8 mouse cellular contexts compared by ENCODE assay signal in the genomic region with DNA sequence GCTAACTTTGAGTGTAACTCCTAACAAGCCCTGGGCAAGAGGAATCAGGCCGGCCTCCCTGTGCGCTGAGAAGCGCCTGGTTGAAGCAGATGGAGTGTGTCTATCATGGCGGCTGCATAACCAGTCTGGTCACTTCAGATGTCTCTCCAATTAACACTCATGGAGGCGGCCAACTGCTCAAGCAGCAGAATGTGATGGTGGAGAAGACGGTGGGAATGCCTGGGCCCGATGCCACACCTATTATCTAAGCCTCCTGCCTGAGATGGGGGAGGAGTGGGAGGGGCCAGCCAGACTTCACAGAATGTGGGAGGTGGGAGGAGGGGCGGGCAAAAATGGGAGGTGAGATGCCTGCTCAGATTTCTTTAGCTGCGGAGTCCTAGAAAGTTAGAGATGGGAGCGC.
DNase-seq lines count a peak whose midpoint lies in the region; ATAC-seq and TF ChIP-seq lines count a peak whose summit lies in the region.

No protein-coding gene starts in this region.

- H3K27me3 ChIP-seq in hindbrain, postnatal 0 days (ENCODE audit: insufficient read depth, low read length), result no peaks in the 10 kb centered on the region
- no peaks in the 10 kb centered on the region for H3K27me3 ChIP-seq in hindbrain, embryonic 10.5 days (ENCODE audit: insufficient read depth, poor library complexity, severe bottlenecking)
- no peaks in the 10 kb centered on the region for H3K27me3 ChIP-seq in embryonic facial prominence, embryonic 11.5 days (ENCODE audit: control insufficient read depth, insufficient read depth, low read length)
- H3K27me3 ChIP-seq in limb, embryonic 15.5 days, result no peaks in the 10 kb centered on the region
- no peaks in the 10 kb centered on the region for H3K27me3 ChIP-seq in midbrain, embryonic 15.5 days (replicated peaks)

- intact Hi-C loops in heart, postnatal 10 days (cut with DNase I), result no loop called here

- no peak for TF ChIP-seq CTCF in hindbrain, postnatal 0 days (IDR thresholded peaks at IDR 0.05; ENCODE audit: low read depth)

- WGBS in hindbrain, postnatal 0 days, result 47% methylated on average over 10 of the region's 10 CpGs
- 49% methylated on average over 10 of the region's 10 CpGs for WGBS in hindbrain, embryonic 10.5 days
- 47% methylated on average over 10 of the region's 10 CpGs for WGBS in embryonic facial prominence, embryonic 11.5 days
- 41% methylated on average over 10 of the region's 10 CpGs for WGBS in limb, embryonic 15.5 days
- WGBS in midbrain, embryonic 15.5 days, result 64% methylated on average over 10 of the region's 10 CpGs

- peak; percentile 74 for ATAC-seq in hindbrain, postnatal 0 days
- 0 out of 2 replicates have a peak, but pooled peaks have one; percentile 44 for ATAC-seq in embryonic facial prominence, embryonic 11.5 days (replicated peaks; ENCODE audit: insufficient number of reproducible peaks, low FRiP score, low TSS enrichment, low read depth)
- no peak for ATAC-seq in limb, embryonic 15.5 days (ENCODE audit: insufficient number of reproducible peaks, low FRiP score, low TSS enrichment, low read depth)
- no peak for ATAC-seq in midbrain, embryonic 15.5 days (replicated peaks)

- no peaks in the 10 kb centered on the region for H3K36me3 ChIP-seq in hindbrain, postnatal 0 days (ENCODE audit: insufficient read depth, low read length)
- no peaks in the 10 kb centered on the region for H3K36me3 ChIP-seq in hindbrain, embryonic 10.5 days
- H3K36me3 ChIP-seq in embryonic facial prominence, embryonic 11.5 days (replicated peaks; ENCODE audit: control insufficient read depth, insufficient read depth, low read depth, low read length), result no peaks in the 10 kb centered on the region
- no peaks in the 10 kb centered on the region for H3K36me3 ChIP-seq in limb, embryonic 15.5 days
- no peaks in the 10 kb centered on the region for H3K36me3 ChIP-seq in midbrain, embryonic 15.5 days (replicated peaks)

- H3K9ac ChIP-seq in hindbrain, postnatal 0 days (replicated peaks; ENCODE audit: low read length), result no peak overlapping the region
- H3K9ac ChIP-seq in embryonic facial prominence, embryonic 11.5 days (replicated peaks; ENCODE audit: low read length), result no peak overlapping the region
- no peak overlapping the region for H3K9ac ChIP-seq in limb, embryonic 15.5 days
- H3K9ac ChIP-seq in midbrain, embryonic 15.5 days, result no peak overlapping the region

- H3K4me3 ChIP-seq in hindbrain, postnatal 0 days (ENCODE audit: low read length), result no peak overlapping the region
- H3K4me3 ChIP-seq in hindbrain, embryonic 10.5 days, result no peak overlapping the region
- H3K4me3 ChIP-seq in embryonic facial prominence, embryonic 11.5 days (ENCODE audit: low read depth, low read length), result no peak overlapping the region
- H3K4me3 ChIP-seq in limb, embryonic 15.5 days, result no peak overlapping the region
- H3K4me3 ChIP-seq in midbrain, embryonic 15.5 days, result no peak overlapping the region

- peaks cover 11% of the 10 kb centered on the region; the same call in 1 of the 2 replicates for H3K4me1 ChIP-seq in hindbrain, postnatal 0 days (ENCODE audit: insufficient read depth, low read length)
- no peaks in the 10 kb centered on the region for H3K4me1 ChIP-seq in hindbrain, embryonic 10.5 days (replicated peaks)
- no peaks in the 10 kb centered on the region for H3K4me1 ChIP-seq in embryonic facial prominence, embryonic 11.5 days (ENCODE audit: control insufficient read depth, insufficient read depth, low read length)
- peaks cover 45% of the 10 kb centered on the region for H3K4me1 ChIP-seq in limb, embryonic 15.5 days
- H3K4me1 ChIP-seq in midbrain, embryonic 15.5 days, result no peaks in the 10 kb centered on the region

- peak; percentile 59 for DNase-seq in hindbrain, postnatal 0 days (ENCODE audit: low spot score)
- no peak for DNase-seq in hindbrain, embryonic 10.5 days (ENCODE audit: low spot score)
- peak; percentile 91 for DNase-seq in ES-CJ7 (ENCODE audit: low read depth, low spot score)
- DNase-seq in embryonic facial prominence, embryonic 11.5 days (ENCODE audit: low spot score), result peak; percentile 12
- no peak for DNase-seq in heart, postnatal 10 days
- no peak for DNase-seq in thymus, postnatal 0 days (ENCODE audit: low spot score)

- no peaks in the 10 kb centered on the region for H3K9me3 ChIP-seq in hindbrain, postnatal 0 days (ENCODE audit: low read length)
- H3K9me3 ChIP-seq in hindbrain, embryonic 10.5 days, result no peaks in the 10 kb centered on the region
- no peaks in the 10 kb centered on the region for H3K9me3 ChIP-seq in embryonic facial prominence, embryonic 11.5 days (replicated peaks; ENCODE audit: control insufficient read depth, low read length)
- H3K9me3 ChIP-seq in limb, embryonic 15.5 days, result no peaks in the 10 kb centered on the region
- H3K9me3 ChIP-seq in midbrain, embryonic 15.5 days, result no peaks in the 10 kb centered on the region

- H3K4me2 ChIP-seq in hindbrain, postnatal 0 days (ENCODE audit: low read depth, low read length), result no peak overlapping the region
- no peak overlapping the region for H3K4me2 ChIP-seq in embryonic facial prominence, embryonic 11.5 days (ENCODE audit: low read depth, low read length)
- no peak overlapping the region for H3K4me2 ChIP-seq in limb, embryonic 15.5 days
- H3K4me2 ChIP-seq in midbrain, embryonic 15.5 days, result no peak overlapping the region

- no peak overlapping the region for H3K27ac ChIP-seq in hindbrain, postnatal 0 days
- no peak overlapping the region for H3K27ac ChIP-seq in hindbrain, embryonic 10.5 days
- no peak overlapping the region for H3K27ac ChIP-seq in embryonic facial prominence, embryonic 11.5 days (replicated peaks; ENCODE audit: low read depth, low read length)
- H3K27ac ChIP-seq in limb, embryonic 15.5 days, result 0 out of 2 replicates have a peak overlapping the region, but pooled peaks have one; percentile 27
- H3K27ac ChIP-seq in midbrain, embryonic 15.5 days, result no peak overlapping the region

Comparison
In these comparisons a context has a peak if more than half of its experiments do, and no peak if none do; other contexts are left out.
1. DNase-seq: peak in hindbrain, postnatal 0 days (single experiment), ES-CJ7 (single experiment) and embryonic facial prominence, embryonic 11.5 days (single experiment); none in hindbrain, embryonic 10.5 days (single experiment), heart, postnatal 10 days (0 of 2) and thymus, postnatal 0 days (single experiment).
2. ATAC-seq: peak in hindbrain, postnatal 0 days (single experiment) and embryonic facial prominence, embryonic 11.5 days (single experiment); none in limb, embryonic 15.5 days (single experiment) and midbrain, embryonic 15.5 days (single experiment).